Mouse (Mus musculus) kidney, embryonic 16.5 days (tissue): ENCODE measurements around the gene Dbt. TPM values are rescaled to one million over a fixed set of nuclear protein-coding genes. Genes with fewer than 3 reads are reported as not detected.
A peak's percentile ranks its signal among the peaks of the same experiment; 100 is the strongest.
"Not testable (repeated sequence)": the region's sequence is repeated elsewhere in the genome, so short reads cannot be mapped to it uniquely, and the experiment has no call there.

ENCODE experiments used
- ATAC-seq: fragments of 200-750 bp; cut with Nextera tagmentation; 2 replicates; pipeline ENCODE4 v1.8.0; 2017; ENCODE audit warnings: moderate TSS enrichment; ENCODE audit not compliant: low FRiP score, low TSS enrichment
- H3K27ac ChIP-seq: fragments of 300-500 bp; sonication (generic); 2 replicates; pipeline ENCODE4 v1.5.1; 2014; ENCODE audit warnings: low read length
- H3K27me3 ChIP-seq: fragments of 300-500 bp; sonication (generic); 2 replicates; pipeline ENCODE4 v1.6.1; 2014; ENCODE audit warnings: low read length, control low read depth, mixed read lengths; ENCODE audit not compliant: insufficient read depth
- H3K36me3 ChIP-seq: fragments of 300-500 bp; sonication (generic); 2 replicates; pipeline ENCODE4 v1.6.1; 2014; ENCODE audit warnings: low read length, control low read depth, mixed read lengths; ENCODE audit not compliant: insufficient read depth
- H3K4me1 ChIP-seq: fragments of 300-500 bp; sonication (generic); 2 replicates; pipeline ENCODE4 v1.6.1; 2014; ENCODE audit warnings: low read length, control low read depth, mixed read lengths; ENCODE audit not compliant: insufficient read depth
- H3K4me2 ChIP-seq: fragments of 300-500 bp; sonication (generic); replicated peaks from 2 replicates; pipeline ENCODE4 v1.6.1; 2014; ENCODE audit warnings: low read depth, low read length
- H3K4me3 ChIP-seq: fragments of 300-500 bp; sonication (generic); 2 replicates; pipeline ENCODE4 v1.5.1; 2014; ENCODE audit warnings: mild to moderate bottlenecking, low read length
- H3K9ac ChIP-seq: fragments of 300-500 bp; sonication (generic); replicated peaks from 2 replicates; pipeline ENCODE4 v1.6.1; 2014; ENCODE audit warnings: low read length
- H3K9me3 ChIP-seq: fragments of 300-500 bp; sonication (generic); 2 replicates; pipeline ENCODE4 v1.6.1; 2016; ENCODE audit warnings: low read length, control low read depth
- WGBS: fragments of 180-500 bp; shearing (Covaris S2); extraction: QIAGEN DNeasy Blood & Tissue Kit; methylation state at CpG from one replicate; pipeline ENCODE4 v1.1.7; 2014; 5-methylcytosine and 5-hydroxymethylcytosine counted together
- polyA plus RNA-seq: library from polyadenylated mRNA; unstranded; fragments of >200 nt; fragmentation: Nextera tagmentation; extraction: Ambion mirVana; gene quantifications from 2 replicates; pipeline ENCODE4 v1.2.1, GENCODE M21; 2015

Dbt gene
- polyA plus RNA-seq, 1 experiment from 2014 or later: 24.2 TPM

- peak; percentile 74; the same call in 1 of the 2 replicates for ATAC-seq
- Histone ChIP-seq H3K27ac (peak overlapping the region; percentile 4; the same call in 1 of the 2 replicates), H3K4me3 (no peak overlapping the region), H3K9me3 (no peaks in the 10 kb centered on the region), H3K9ac (no peak overlapping the region), H3K36me3 (peaks cover 29% of the 10 kb centered on the region), H3K4me2 (no peak overlapping the region), H3K27me3 (no peaks in the 10 kb centered on the region), H3K4me1 (peaks cover 5% of the 10 kb centered on the region)
- WGBS: 23% methylated on average over 16 of the region's 16 CpGs
Observed at GRCm38 (mm10) chr3:116536428-116537199, 23.7 kb downstream of the Dbt start.

GRCm38 (mm10) chr3:116537200-116537573 lies 24.3 kb downstream of the Dbt start:
- Histone ChIP-seq H3K4me3 (no peak overlapping the region), H3K27me3 (no peaks in the 10 kb centered on the region), H3K4me1 (peaks cover 5% of the 10 kb centered on the region), H3K9me3 (no peaks in the 10 kb centered on the region), H3K4me2 (no peak overlapping the region), H3K9ac (no peak overlapping the region), H3K27ac (peak overlapping the region; percentile 4; the same call in 1 of the 2 replicates), H3K36me3 (peaks cover 29% of the 10 kb centered on the region)
- 19% methylated on average over 6 of the region's 6 CpGs for WGBS
- ATAC-seq: peak; percentile 75

GRCm38 (mm10) chr3:116542070-116542469 lies 29.2 kb downstream of the Dbt start:
- Histone ChIP-seq H3K36me3 (peaks cover 36% of the 10 kb centered on the region), H3K27me3 (no peaks in the 10 kb centered on the region), H3K9ac (no peak overlapping the region), H3K4me2 (no peak overlapping the region), H3K4me1 (no peaks in the 10 kb centered on the region), H3K27ac (no peak overlapping the region), H3K4me3 (no peak overlapping the region), H3K9me3 (no peaks in the 10 kb centered on the region)
- ATAC-seq: no peak
- WGBS: 40% methylated on average over 2 of the region's 2 CpGs

- ATAC-seq: no peak
Observed at GRCm38 (mm10) chr3:116542532-116542931, 29.7 kb downstream of the Dbt start.

DNA sequence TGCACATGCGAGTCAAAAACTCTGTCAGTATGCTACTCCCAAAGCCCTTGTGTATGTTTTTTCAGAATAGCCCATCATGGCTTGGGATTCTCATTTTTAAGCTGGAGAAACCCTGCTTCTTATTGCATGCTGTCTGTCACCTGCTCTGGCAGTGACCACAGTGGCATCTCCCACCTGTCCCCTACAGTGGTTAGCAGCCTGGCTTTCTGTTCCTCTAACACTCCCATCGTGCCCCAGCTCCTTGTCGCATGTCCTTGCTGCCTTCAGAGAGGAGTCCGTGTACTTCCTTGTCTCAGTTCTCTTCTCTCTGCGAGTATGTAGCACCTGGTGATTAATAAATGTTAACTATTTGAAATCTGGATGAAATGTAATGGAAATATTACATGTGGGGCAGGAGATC lies 34.6 kb downstream of the Dbt start:
- Histone ChIP-seq H3K4me1 (no peaks in the 10 kb centered on the region), H3K4me3 (no peak overlapping the region), H3K4me2 (no peak overlapping the region), H3K9ac (no peak overlapping the region), H3K27me3 (no peaks in the 10 kb centered on the region), H3K27ac (no peak overlapping the region), H3K36me3 (peaks cover 44% of the 10 kb centered on the region), H3K9me3 (no peaks in the 10 kb centered on the region)
- WGBS: 92% methylated on average over 5 of the region's 5 CpGs
- no peak for ATAC-seq

More at GRCm38 (mm10) chr3:116542532-116542931, 29.7 kb downstream of the Dbt start:
- 44% methylated on average over 3 of the region's 3 CpGs for WGBS
- H3K27me3 ChIP-seq: no peaks in the 10 kb centered on the region
- H3K27ac ChIP-seq: no peak overlapping the region
- H3K9me3 ChIP-seq: no peaks in the 10 kb centered on the region
- peaks cover 36% of the 10 kb centered on the region for H3K36me3 ChIP-seq
- no peak overlapping the region for H3K9ac ChIP-seq
- H3K4me3 ChIP-seq: no peak overlapping the region
- no peak overlapping the region for H3K4me2 ChIP-seq
- H3K4me1 ChIP-seq: no peaks in the 10 kb centered on the region

GRCm38 (mm10) chr3:116551362-116551761 lies 38.5 kb downstream of the Dbt start:
- 89% methylated on average over 5 of the region's 5 CpGs for WGBS
- Histone ChIP-seq H3K27me3 (no peaks in the 10 kb centered on the region), H3K9me3 (no peaks in the 10 kb centered on the region), H3K9ac (no peak overlapping the region), H3K4me1 (no peaks in the 10 kb centered on the region), H3K4me2 (no peak overlapping the region), H3K27ac (no peak overlapping the region), H3K4me3 (no peak overlapping the region), H3K36me3 (peaks cover 18% of the 10 kb centered on the region)
- ATAC-seq: no peak

DNA sequence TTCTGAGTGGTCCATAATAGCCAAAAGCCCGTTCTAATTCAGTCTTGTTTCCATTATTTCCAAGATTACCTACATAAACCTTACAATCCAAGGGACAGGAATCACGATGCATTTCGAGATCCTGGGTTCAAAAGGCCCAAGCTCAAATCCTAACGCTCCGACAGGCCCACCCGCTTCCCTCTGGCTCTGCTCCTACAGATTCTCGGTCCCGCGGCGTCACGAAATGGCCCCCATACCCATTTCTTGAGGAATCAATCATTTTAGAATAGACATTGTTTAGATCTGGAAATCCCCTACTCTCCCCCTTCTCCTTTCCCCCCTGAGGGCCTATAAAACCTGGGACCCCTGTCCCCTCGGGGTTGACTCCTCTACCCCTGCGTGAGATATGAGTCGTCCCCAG lies 48.4 kb downstream of the Dbt start:
- not testable (repeated sequence) for H3K4me3 ChIP-seq, H3K9me3 ChIP-seq, H3K4me2 ChIP-seq, H3K27ac ChIP-seq, H3K36me3 ChIP-seq, H3K9ac ChIP-seq, ATAC-seq, H3K27me3 ChIP-seq, H3K4me1 ChIP-seq
- 94% methylated on average over 13 of the region's 14 CpGs for whole genome bisulfite sequencing

DNA sequence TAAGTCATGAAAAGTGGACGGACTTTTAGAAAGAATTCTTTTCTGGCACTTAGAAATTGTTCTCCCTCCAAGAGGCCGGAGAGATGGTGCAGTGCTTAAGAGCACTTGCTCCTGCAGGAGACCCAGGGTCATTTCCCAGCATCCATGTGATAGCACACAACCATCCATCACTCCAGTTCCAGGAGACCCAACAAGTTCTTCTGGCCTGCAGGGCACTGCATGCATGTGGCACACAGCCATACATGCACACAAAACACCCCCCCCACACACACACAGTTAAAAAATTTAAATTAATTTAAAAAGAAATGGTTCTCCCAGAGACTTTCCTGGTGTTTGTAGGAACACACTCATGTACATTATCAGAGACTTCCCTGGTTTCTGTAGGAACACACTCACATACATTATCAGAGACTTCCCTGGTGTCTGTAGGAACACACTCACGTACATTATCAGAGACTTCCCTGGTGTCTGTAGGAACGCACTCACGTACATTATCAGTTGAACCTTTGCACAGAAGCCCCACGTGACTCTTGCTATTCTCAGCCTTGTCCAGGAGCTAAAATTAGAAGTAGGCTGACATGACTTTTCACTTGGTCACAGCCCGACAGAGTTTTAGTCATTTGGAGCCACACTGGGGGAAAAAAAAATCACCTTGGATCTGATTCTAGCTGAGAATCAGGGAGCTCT lies 49.7 kb downstream of the Dbt start, which contains the start of gene Lrrc39:
Gene Lrrc39 (plus strand): TSS at position 566 of the 687 bp plus-strand sequence.
- 0 out of 2 replicates have a peak, but pooled peaks cover 6% of the 10 kb centered on the region for H3K9me3 ChIP-seq
- H3K4me1 ChIP-seq: no peaks in the 10 kb centered on the region
- no peaks in the 10 kb centered on the region for H3K27me3 ChIP-seq
- H3K4me3 ChIP-seq: no peak within 1 kb of the TSS
- H3K36me3 ChIP-seq: no peaks in the 10 kb centered on the region
- no peak within 1 kb of the TSS for H3K4me2 ChIP-seq
- ATAC-seq: no peak
- no peak within 1 kb of the TSS for H3K27ac ChIP-seq
- no peak within 1 kb of the TSS for H3K9ac ChIP-seq
- 63% methylated on average over 7 of the region's 7 CpGs for WGBS

- Histone ChIP-seq H3K9me3 (0 out of 2 replicates have a peak, but pooled peaks cover 6% of the 10 kb centered on the region), H3K27me3 (no peaks in the 10 kb centered on the region), H3K4me3 (no peak overlapping the region), H3K4me2 (no peak overlapping the region), H3K4me1 (no peaks in the 10 kb centered on the region), H3K27ac (no peak overlapping the region), H3K36me3 (no peaks in the 10 kb centered on the region), H3K9ac (no peak overlapping the region)
- WGBS: 82% methylated on average over 7 of the region's 7 CpGs
- ATAC-seq: no peak
Observed at GRCm38 (mm10) chr3:116563095-116563492, 50.2 kb downstream of the Dbt start.

DNA sequence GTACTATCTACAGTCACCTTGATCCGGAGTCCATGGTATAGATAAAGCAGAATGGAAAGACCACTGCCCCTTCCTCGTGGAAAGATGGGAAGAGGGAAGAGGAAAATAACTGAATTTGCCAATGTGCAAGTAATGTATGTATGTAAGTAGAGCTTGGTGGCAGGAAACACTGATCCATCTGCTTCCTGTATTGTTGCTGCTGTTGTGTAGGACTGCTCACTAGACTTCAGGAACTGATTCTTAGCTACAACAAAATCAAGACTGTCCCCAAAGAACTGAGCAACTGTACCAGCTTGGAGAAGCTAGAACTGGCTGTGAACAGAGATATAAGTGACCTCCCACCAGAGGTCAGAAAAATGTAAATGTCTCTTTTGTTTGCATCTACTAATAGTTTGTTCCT lies 57.8 kb downstream of the Dbt start:
- no peak for ATAC-seq
- Histone ChIP-seq H3K4me1 (no peaks in the 10 kb centered on the region), H3K27ac (no peak overlapping the region), H3K4me2 (no peak overlapping the region), H3K9ac (no peak overlapping the region), H3K27me3 (no peaks in the 10 kb centered on the region), H3K36me3 (no peaks in the 10 kb centered on the region), H3K9me3 (0 out of 2 replicates have a peak, but pooled peaks cover 6% of the 10 kb centered on the region), H3K4me3 (no peak overlapping the region)
- 79% methylated on average over 2 of the region's 2 CpGs for whole genome bisulfite sequencing
